Mouse (Mus musculus) telencephalon, adult 2 months (tissue): ENCODE data around the gene Trim33.

Experiments
- DNase-seq: peaks from one replicate; pipeline ENCODE4 v3.0.0-alpha.2; 2011; ENCODE audit warnings: low read depth, low spot score

Trim33 gene

GRCm38 (mm10) chr3:103279182-103280149, at the start of gene Trim33:
Trim33 (plus strand) TSS chr3:103279293.
- DNase-seq = peak; percentile 82

DNA sequence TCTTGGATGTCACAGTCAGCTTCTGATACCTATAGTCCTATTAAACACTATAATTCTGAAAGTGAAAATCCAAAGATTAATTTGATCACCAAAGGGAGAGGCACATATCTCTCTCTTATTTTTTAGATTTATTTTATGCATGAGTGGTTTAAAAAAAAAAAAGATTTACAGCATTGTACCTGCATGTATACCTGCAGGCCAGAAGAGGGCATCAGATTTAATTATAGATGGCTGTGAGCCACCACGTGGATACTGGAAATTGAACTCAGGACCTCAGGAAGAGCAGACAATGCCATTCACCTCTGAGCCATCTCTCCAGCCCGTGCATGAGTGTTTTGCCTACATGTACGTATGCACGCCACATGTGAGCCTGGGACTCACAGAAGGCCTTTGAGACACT, 46.7 kb upstream of the Trim33 start:
- no peak for DNase-seq

GRCm38 (mm10) chr3:103241524-103241923, 37.6 kb upstream of the Trim33 start:
- DNase-seq = peak; percentile 38

GRCm38 (mm10) chr3:103242156-103242555, 36.9 kb upstream of the Trim33 start:
- DNase-seq = no peak

DNA sequence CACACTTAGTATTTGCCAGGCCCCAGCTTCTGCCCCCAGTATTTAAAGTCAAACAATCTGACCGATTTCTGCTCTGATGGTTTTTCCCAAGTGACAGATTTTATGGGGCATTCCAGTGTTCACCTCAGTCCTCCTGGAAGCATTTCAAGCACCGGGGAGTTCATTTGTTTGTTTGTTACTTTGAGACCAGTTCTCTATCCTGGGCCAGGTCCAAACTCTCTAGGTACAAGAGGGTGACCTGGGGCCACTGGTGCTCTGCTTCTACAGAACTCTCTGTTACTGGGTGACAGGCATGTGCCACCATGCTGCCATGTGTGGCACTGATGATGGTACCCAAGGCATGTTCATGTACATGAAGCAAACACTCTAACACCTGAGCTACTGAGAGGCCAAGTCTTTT, 35.6 kb upstream of the Trim33 start:
- no peak for DNase-seq

- peak; percentile 16 for DNase-seq
Measured at GRCm38 (mm10) chr3:103246627-103247260, 32.3 kb upstream of the Trim33 start.

- no peak for DNase-seq
Measured at GRCm38 (mm10) chr3:103256089-103256819, 22.8 kb upstream of the Trim33 start.

- no peak for DNase-seq
Measured at GRCm38 (mm10) chr3:103262802-103263417, 16.2 kb upstream of the Trim33 start.

GRCm38 (mm10) chr3:103278561-103279181, 422 bp upstream of the Trim33 start:
- no peak for DNase-seq

DNA sequence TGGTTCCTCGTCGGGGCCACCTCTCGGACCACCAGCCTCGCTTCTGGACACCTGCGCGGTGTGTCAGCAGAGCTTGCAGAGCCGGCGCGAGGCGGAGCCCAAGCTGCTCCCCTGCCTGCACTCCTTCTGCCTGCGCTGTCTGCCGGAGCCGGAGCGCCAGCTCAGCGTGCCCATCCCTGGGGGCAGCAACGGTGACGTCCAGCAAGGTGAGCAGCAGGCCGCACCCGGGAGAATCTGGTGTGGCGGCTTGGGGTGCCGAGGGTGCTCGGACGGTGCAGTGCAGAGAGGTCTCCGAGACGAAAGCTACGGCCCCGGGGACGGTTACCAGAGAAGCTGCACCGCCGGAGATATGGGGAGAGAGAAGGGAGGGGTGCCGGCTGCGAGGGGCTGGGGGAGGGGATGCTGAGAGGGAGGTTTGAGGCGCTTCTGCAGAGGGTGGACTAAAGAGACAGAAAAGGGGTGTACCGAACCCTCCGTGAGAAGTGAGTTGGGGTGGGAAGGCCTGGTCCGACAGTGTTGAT, 1.2 kb downstream of the Trim33 start:
- peak; percentile 9 for DNase-seq

- DNase-seq = no peak
Measured at GRCm38 (mm10) chr3:103280875-103281274, 1.8 kb downstream of the Trim33 start.

DNA sequence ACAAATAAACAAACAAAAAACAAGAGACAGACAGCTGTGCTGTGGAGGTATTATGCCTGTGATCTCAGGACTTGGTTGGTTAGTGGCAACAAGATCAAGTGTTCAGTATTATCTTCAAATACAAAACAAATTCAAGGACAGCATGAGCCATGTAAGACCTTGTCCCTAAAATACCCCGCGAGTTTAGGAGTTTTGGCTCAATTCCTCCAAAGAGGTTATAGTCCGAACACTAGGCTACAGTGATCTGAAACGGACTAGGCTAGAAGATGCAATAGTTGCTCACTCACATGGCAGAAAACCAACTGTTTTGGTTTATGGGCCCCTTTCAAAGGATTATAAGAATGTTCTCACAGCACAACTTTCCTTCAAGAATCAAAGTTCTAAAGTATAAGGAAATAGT, 9.7 kb downstream of the Trim33 start:
- no peak for DNase-seq

DNA sequence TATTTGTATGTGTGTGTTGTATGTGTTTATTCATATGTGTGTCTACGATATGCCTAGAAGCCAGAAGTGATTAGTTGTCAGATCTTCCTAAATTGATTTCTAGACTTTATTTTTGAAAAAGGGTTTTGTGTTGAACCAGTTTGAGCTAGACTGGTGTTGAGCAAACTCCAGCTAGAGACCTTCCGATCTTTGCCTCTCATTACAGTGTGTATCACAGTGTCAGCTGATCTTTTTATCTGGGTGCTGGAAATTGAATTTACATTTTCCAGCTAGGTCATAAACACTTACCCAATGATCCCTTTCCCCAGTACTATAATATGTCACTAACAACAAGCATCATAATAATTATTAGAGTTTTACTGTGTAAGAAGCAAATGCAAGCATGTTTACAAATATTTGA, 12.0 kb downstream of the Trim33 start:
- DNase-seq = no peak

DNA sequence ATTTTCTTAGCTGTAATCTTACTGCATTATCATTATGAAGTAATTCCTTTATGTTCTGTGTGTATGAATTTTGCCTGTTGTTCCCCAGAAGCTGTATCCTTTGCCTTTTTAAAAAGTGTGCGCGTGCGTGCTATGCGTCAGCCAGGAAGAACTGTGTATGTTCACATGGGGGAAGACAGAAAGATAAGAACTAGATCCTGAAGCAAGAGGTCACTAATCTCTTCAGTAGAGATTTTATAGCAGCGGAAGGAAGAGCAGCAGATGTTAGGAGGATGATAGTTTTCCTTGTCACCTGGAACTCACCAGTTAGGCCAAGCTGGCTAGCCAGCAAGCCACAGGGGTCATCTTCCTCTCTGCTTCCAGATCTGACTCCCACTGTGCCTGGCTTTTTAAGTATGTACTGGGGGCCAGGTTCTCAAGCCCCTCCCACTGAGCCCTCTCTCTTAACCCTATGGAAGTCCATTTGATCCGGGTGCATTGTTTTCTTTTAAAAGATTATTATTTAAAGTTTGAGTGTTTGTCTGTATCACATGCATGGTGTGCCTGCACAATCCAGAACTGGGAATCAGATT, 26.4 kb downstream of the Trim33 start:
- no peak for DNase-seq

- DNase-seq = no peak
Measured at GRCm38 (mm10) chr3:103309252-103309651, 30.2 kb downstream of the Trim33 start.

DNA sequence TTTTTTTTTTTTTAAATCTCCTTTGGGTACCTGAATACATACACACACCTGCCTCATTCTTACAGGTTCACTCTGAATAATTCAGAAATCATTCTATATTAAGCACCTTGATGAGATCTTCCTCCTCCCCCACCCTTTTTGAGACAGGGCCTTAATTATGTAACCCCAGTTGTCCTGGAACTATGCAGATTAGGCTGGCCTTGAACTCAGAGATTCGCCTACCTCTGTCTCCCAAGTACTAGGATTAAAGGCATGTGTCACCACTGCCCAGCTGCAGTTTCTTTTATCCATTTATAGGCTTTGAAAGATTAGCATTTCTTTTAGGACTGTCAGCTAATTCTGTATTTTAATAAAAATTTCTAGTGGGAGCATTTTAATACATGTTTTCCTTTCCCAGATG, 30.7 kb downstream of the Trim33 start:
- no peak for DNase-seq

GRCm38 (mm10) chr3:103314291-103314690, 35.2 kb downstream of the Trim33 start:
- no peak for DNase-seq

DNA sequence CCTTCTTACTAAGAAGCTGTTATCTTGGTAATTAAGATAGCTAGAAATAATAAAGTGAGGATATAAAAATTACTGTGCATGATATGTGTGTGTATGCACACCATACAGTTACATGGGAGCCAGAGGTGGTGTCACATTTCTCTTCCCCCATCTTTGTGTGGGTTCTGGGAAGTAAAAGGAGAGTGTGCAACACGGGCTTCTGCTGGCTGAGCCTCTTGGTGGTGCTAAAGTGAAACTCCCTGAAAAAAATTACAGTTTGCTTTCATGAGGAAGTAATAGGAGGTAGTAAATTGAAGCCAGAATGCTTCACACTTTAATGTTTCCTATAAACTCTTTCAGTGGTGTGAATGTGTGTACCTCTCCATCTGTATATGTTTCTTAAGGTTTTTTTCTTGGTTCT, 56.3 kb downstream of the Trim33 start:
- no peak for DNase-seq

DNA sequence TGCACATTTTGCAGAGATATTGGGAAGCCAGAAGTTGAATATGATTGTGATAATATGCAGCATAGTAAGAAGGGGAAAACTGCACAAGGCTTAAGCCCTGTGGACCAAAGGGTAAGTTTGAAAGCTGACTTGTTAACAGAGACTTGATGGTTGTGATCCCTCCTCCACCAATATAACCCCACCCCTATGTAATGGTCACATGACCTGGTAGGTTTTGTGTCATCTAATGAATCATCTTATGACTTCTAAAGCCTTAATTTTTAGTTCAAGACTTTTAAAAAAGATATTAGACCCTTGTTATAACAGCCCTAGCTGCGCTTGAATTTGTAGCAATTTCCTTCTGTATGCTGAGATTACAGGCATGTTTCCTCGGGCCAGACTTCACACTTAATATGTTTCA, 67.6 kb downstream of the Trim33 start:
- DNase-seq = no peak

GRCm38 (mm10) chr3:103353518-103353917, 74.4 kb downstream of the Trim33 start:
- no peak for DNase-seq

- DNase-seq = no peak
Measured at GRCm38 (mm10) chr3:103354041-103354440, 74.9 kb downstream of the Trim33 start.
